Mouse (Mus musculus): ENCODE results near the gene Gria3.

Gria3 gene

GRCm38 (mm10) chrX:41578797-41579196 lies 178.1 kb downstream of the Gria3 start:
- no peak for DNase-seq

GRCm38 (mm10) chrX:41587692-41588091 lies 187.0 kb downstream of the Gria3 start:
- no peak for DNase-seq

- DNase-seq, result peak; percentile 1
These were observed 206.5 kb downstream of the Gria3 start for GRCm38 (mm10) chrX:41607181-41607580.

GRCm38 (mm10) chrX:41614920-41615319 lies 214.3 kb downstream of the Gria3 start:
- DNase-seq, result no peak

- no peak for DNase-seq
These were observed 216.3 kb downstream of the Gria3 start for GRCm38 (mm10) chrX:41616928-41617327.

GRCm38 (mm10) chrX:41618396-41618795 lies 217.7 kb downstream of the Gria3 start:
- no peak for DNase-seq

GRCm38 (mm10) chrX:41633576-41633975 lies 232.9 kb downstream of the Gria3 start:
- no peak for DNase-seq

GRCm38 (mm10) chrX:41644954-41645353 lies 244.3 kb downstream of the Gria3 start:
- no peak for DNase-seq

- no peak for DNase-seq
These were observed 257.1 kb downstream of the Gria3 start for GRCm38 (mm10) chrX:41657791-41658190.

- no peak for DNase-seq
These were observed 288.2 kb downstream of the Gria3 start for GRCm38 (mm10) chrX:41688869-41689268.

- DNase-seq, result no peak
These were observed 291.4 kb downstream of the Gria3 start for GRCm38 (mm10) chrX:41692076-41692475.
